Mouse (Mus musculus): ENCODE measurements around the gene Sost.

Gene Sost

GRCm38 (mm10) chr11:101983431-101983921, 16.7 kb upstream of the Sost start:
- no peak for DNase-seq (ENCODE audit: low read depth, low spot score)

DNA sequence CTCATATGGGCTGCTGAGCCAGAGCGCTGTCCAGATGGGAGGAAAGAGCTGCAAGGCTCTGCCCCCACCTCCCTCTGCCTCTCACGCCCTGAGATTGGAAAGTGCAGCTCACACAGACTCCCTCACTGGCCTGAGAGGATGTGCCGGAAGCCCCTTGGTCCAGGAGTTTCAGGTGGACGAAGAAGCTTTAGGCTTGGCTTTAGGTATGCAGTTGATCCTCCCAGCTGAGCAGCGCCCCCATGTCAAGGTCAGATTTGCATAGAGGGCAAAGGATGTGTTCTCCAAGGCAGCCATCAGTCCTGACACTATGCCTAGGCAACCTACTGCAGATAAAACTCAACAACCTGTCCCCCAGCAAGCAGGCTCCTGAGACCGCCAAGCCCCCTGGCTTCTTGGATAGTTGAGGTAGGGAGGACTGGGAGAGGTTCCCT, 16.2 kb upstream of the Sost start:
- DNase-seq (ENCODE audit: low read depth, low spot score): no peak

GRCm38 (mm10) chr11:101981850-101982249, 15.0 kb upstream of the Sost start:
- DNase-seq (ENCODE audit: low read depth, low spot score): peak; percentile 84

DNA sequence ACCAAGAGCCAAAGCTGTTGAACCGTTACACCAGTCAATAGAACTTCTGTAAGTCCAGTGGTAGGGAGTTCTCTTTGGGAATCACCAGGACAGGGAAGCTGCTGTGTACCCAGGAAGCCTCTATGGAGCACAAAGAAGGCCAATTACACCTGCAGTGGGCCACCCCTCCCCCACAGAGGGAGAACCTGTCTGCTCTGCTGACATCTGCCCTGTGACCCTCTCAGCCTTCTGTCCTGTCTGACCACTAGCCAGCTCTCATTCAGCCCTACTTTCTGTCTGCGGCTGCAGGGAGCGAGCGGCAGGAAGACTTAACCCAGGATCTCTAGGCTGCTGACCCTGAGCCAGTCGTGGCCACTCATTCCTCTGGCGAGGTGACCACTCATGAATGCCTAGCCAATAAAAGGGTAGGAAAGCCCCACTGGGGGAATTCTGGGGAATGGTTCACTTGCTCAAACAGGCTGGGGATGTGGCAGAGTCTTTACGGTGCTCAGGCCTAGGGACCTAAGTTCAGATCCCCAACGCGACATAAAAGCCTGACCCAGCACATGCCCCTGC, 13.9 kb upstream of the Sost start:
- DNase-seq (ENCODE audit: low read depth, low spot score): no peak

- DNase-seq (ENCODE audit: low read depth, low spot score): no peak
These were observed 12.3 kb upstream of the Sost start for GRCm38 (mm10) chr11:101979140-101979539.

DNA sequence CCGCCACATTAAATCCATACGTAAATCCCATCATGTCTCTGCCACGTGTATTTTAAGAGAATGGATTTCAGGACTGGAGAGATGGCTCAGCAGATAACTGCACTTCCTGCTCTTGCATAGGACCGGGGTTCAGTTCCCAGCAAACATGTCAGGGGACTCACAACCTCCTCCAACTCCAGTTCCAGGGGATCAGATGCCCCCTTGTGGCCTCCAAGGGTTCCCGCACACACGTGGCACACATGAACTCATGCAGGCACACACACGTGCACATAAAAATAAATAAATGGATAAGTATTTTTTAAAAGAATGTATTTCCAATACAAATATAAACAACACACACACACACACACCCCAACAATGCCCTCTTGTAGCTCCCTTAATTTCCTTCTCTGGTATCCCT, 10.1 kb upstream of the Sost start:
- no peak for DNase-seq (ENCODE audit: low read depth, low spot score)

GRCm38 (mm10) chr11:101974923-101975322, 8.1 kb upstream of the Sost start:
- DNase-seq (ENCODE audit: low read depth, low spot score): no peak

DNA sequence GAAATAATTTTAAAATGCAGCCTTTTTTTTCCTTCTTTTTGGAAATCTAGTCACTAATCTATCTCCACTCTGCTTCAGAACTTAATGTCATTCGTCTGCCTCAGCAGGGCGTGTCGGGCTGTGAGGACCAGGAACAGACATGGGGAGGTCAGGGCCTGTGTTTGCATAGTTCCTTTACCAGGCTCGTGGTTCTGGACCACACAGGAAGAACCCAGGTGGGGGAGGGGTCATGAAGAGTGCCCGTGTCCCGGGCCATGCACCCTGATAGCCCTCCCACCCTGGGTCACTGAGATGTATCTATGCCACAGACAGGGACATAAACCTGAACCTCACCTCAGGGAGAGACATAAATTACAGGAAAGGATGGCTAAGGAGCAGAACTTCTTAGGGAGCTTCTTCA, 7.4 kb upstream of the Sost start:
- no peak for DNase-seq (ENCODE audit: low read depth, low spot score)

GRCm38 (mm10) chr11:101973496-101973895, 6.7 kb upstream of the Sost start:
- DNase-seq (ENCODE audit: low read depth, low spot score): no peak

GRCm38 (mm10) chr11:101972651-101973050, 5.8 kb upstream of the Sost start:
- DNase-seq (ENCODE audit: low read depth, low spot score): no peak

- DNase-seq (ENCODE audit: low read depth, low spot score): no peak
These were observed 5.3 kb upstream of the Sost start for GRCm38 (mm10) chr11:101972097-101972496.

DNA sequence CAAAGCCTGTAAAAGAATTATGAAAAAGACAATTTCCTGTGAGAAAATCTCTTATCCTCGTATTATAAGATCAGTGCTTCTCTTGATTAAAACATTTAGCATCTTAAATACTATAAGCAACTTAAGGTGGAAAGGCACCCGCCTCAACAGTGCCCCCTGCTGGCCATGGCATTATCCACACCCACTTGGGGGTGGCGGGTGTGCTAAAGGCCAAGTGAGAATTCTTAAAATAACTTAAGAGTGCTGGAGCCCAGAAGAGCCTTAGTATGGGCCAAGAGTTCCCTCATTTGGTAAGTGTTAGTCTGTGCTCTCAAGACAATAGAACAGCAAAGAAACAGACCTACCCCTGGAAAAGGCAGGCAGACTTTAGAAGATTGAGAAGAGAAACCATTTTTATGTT, 4.6 kb upstream of the Sost start:
- no peak for DNase-seq (ENCODE audit: low read depth, low spot score)

GRCm38 (mm10) chr11:101969835-101970234, 3.0 kb upstream of the Sost start:
- no peak for DNase-seq (ENCODE audit: low read depth, low spot score)

DNA sequence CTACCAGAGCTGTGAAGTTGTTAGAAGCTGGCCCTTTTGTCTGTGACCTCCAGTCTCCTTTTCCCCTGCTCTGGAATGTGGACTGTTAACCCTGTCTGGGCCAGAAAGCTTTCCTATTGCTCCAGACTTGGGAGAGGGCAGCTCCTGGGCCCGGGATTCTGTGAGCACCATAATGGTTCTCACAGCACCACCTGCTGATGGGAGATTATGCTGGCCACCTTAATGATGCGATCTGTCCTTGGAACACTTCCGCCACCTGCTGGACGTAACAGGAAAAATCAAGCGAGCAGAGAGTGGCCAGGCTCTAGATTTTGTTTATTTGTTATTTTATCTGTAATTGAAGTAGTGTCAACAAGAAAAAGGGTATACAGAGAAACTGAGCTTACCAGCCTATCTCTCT, 2.0 kb upstream of the Sost start:
- peak; percentile 82 for DNase-seq (ENCODE audit: low read depth, low spot score)

DNA sequence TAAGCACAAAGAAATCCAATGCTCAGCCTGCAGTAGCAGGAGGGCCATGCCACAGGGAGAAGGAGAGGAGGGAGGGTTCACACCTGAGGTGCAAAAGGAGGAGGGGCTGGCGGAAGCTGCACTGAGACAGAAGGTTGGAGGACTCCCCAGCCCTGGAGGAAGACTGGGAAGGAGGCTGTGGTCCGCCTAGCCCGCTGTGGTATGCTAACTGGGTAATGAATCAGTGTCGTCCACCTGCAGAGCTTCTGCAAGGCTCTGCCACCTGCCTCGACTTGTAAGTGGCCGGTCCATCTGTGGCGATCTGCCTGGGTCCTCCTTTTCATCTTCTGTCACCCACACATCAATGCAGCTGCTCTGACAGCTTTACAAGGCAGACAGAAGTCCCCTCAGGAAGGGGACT, 1.5 kb upstream of the Sost start:
- no peak for DNase-seq (ENCODE audit: low read depth, low spot score)

DNA sequence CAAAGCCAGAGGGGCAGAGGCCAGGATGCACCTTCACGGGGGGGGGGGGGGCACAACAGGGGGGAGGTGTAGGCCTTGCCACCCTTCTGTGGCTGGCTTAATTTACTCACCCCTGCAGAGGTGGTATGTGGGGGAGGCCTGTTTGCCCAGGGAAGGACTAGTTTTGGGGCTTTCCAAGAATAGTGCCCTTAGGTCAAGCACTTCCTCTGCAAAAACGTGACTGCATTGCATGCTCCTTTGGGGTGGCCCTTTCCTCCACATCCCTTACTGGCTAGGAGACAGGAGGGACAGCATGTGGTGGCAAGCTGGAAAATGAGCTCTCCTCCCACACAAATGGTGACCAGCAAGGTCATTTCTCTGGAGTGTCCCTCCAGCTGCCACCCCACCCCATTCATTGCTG, 1.3 kb downstream of the Sost start:
- DNase-seq (ENCODE audit: low read depth, low spot score): no peak

DNA sequence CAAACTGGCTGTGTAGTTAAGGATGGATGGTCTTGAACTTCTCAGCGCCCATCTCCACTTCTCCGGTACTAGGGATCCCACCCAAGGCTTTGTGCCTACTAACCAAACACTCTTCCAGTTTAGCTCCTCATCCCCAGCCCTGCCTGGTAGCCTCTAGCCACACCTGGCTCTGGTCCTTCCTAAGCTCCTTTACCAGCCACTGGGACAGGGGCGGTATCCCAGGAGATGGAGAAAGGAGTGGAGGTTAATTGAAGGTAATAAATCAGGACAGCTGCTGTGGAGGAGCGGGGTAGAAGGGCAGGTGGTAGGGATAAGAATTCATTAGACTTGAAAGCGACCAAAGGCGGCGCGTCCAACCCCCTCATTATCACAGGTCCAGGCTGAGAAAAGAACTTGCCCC, 2.2 kb downstream of the Sost start:
- no peak for DNase-seq (ENCODE audit: low read depth, low spot score)

DNA sequence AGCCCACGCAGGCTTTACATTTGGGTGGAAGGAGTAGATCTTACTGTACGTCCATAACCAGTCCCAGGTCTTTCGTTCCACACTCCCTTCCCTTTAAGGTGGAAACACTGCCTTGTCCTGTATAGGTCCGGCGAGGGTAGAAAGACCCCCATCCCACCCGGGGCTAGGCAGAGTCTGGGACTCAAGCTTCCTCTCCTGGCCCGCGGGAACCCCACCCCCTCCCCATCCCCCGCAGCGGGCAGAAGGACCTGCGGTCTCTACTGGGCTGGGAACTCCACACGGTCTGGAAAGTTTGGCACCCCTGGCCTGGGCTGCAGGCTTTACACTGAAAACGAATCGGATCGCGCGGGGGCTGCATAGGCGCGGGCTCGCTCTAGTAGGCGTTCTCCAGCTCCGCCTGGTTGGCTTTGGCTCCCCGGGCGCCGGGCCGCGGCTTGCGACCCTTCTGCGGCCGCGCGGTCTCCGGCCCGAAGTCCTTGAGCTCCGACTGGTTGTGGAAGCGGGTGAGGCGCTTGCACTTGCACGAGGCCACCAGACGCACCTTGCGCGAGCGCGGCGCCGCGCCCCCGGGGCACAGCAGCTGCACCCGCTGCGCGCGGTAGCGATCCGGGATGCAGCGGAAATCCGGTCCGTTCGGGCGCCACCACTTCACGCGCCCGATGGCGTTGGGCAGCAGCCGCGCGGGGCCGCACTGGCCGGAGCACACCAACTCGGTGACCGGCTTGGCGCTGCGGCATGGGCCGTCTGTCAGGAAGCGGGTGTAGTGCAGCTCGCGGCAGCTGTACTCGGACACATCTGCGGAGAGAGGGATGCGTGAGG, 3.1 kb downstream of the Sost start:
- DNase-seq (ENCODE audit: low read depth, low spot score): no peak

GRCm38 (mm10) chr11:101963043-101963442, 3.8 kb downstream of the Sost start:
- DNase-seq (ENCODE audit: low read depth, low spot score): no peak

GRCm38 (mm10) chr11:101957476-101957875, 9.3 kb downstream of the Sost start:
- no peak for DNase-seq (ENCODE audit: low read depth, low spot score)

DNA sequence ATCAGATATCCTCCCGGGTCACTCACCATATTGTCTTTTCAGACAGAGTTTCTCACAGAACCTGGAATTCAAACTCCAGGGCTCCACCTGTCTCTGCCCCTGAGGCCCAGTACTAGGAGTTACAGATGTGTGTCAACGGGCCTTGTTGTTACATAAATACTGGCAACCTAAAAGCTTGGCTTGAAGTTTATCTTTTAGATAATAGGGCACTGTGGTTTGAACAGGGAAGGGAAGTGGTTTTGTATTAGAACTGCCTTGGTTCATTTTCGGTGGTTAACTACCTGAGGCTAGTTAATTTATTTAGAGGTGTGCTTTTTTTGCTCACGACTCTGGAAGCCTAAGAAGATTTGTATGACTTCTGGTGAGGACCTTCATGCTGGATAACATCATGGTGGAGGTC, 13.4 kb downstream of the Sost start:
- no peak for DNase-seq (ENCODE audit: low read depth, low spot score)

- no peak for DNase-seq (ENCODE audit: low read depth, low spot score)
These were observed 14.1 kb downstream of the Sost start for GRCm38 (mm10) chr11:101952541-101953341.

Data from skeletal muscle tissue, adult 2 months (tissue).